Mouse (Mus musculus): ENCODE results near the gene Mov10.
A peak's percentile ranks its signal among the peaks of the same experiment; 100 is the strongest.
"Not testable (repeated sequence)": the region's sequence is repeated elsewhere in the genome, so short reads cannot be mapped to it uniquely, and the experiment has no call there.

Mov10 gene

DNA sequence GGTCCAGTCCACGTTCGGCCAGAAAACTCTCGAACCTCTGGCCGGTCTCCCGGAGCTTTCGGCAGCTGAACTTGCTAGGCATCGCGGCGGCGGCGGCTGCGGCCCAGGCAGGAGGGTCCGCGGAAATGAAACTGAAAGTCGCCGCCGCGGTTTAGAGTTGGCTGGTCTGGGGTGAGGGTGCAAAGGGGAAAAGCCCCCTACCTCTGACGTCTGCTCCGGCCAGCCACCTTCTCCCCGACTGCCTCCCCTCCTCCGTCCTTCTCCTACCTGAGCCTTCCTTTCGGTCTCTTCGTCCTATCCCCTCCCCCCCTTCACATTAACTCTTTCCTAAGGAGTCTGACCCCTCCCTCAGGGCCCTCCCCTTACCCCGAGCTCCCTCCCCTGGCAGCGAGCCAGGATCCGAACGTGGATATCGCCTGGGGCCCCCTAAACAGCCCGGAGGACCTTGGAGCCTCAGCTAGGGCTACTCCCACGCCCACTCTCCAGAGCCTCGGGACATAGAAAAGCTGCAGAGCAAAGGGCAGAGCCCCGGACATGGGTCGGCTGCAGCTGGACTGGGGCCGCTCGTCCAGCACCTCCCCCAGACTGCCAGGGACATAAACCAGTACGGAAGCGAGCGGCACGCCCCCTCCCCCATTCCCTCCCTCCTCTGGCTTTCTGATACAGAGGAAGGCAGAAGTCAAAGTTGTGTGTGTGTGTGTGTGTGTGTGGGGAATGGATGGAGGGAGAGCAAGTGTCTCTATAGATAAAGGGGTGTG, at the start of gene Mov10:
Mov10 (minus strand) TSS at position 573 of the 758 bp plus-strand sequence.
- peak; percentile 87 for DNase-seq

DNA sequence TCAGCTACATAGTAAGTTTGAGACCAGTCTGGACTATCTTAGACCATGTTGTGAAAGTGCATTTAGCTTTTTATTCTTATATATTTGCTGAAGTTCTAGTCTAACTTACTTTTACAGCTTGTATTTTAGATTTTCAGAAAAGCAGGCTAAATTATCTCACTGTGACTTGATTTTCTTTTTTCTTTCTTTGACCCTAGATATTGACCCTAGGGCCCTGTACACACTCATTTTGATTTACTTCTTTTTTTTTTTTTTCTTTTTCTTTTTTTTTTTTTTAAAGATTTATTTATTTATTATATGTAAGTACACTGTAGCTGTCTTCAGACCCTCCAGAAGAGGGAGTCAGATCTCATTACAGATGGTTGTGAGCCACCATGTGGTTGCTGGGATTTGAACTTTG, 48.3 kb upstream of the Mov10 start:
- not testable (repeated sequence) for DNase-seq

DNA sequence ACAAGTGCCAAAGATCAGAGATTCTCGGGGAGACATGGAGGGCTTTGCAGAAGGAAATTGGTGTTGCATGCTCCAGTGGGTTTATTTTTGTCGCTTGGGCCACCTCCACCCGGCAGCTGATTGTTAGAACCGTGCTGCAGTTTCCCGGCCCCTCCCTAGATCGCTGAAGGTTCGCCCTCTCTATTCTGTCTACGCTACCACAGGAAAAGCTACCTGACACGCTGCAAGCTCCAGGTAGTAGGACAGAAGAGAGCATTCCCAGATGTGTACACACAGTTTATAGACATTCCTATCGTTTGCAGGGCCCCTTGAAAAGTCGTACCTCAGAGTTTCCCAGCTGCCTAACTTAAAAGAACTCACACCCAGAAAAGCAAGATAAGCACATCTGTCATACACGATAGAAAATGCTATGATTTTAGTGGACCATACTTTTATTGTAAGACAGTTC, 47.0 kb upstream of the Mov10 start:
- no peak for DNase-seq

DNA sequence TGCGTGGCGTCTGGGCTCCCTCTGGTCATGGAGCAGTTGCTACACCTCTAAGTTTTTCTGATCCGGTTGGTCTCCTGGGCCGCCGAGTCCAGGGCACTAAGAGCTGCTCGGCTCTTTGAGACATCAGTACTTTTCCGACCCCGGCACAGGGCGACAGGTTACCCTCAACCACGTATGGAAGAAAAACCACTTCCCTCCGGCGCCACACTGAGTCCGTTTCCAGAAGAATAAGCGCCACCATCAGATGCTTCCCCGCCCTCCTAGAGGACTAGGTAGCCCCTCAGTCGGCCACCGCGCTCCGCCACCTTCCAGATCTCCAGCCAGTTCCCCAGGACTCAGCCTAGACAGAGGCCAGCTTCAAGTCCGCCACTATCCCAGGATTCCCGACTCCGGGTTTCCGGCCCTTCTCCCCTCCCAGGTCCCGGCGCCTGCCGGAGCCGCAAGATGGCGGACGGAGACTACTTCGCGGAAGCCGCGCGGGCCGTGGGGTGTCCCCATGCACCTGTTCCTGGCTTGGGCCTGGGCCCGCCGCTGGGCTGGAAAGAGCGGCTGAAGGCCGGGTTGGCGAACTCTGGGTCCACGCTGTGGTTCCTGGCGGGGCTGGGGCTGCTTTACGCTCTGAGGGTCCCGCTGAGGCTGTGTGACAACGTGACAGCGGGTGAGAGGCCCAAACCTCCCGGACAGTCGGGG, 46.4 kb upstream of the Mov10 start:
- DNase-seq, result peak; percentile 93

DNA sequence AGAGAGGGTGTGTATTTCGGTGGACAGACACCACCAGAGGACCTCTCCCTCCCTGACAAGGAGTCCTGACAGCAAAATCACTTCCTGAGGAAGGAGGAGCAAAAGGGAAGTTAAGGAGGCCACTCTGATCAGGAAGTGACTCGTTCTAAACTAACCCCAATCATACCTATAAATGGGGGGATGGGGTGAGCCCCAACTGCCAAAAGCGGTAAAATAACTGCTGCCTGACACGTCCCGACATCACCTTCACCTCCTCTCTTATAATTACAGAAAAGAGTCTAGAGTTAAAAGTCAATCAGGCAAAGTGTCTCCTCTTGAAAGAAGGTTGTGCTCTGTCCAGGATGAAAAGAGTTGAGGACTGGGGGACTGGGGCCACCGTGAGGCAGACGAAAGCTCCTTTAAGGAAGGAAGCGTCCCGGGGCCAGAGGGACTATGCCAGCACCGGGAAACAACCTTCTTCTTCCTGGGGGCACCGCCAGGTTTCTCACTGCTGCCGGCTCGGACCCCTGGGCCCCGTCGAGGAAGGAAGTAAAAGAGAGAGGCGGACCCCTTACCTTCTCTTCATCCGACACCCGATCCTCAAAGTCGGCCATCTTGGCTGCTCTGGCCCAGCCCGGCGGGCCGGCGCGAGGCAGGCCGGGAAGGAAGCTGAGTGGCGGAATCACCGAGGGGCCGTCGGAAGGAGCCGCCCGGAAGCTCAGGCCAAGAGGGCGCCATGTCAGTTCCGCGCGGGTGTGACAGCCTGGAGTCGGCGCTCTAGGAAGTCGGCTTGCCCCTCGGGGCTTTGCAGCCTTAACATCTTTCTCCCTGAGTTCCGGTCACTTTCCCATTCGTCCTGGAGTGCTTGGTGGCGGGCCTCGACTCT, 45.7 kb upstream of the Mov10 start, which contains the start of the genes St7l and Capza1:
St7l (plus strand) TSS at position 220 of the 865 bp plus-strand sequence.
Capza1 (minus strand) TSS at position 720 of the 865 bp plus-strand sequence.
- peak; percentile 94 for DNase-seq

DNA sequence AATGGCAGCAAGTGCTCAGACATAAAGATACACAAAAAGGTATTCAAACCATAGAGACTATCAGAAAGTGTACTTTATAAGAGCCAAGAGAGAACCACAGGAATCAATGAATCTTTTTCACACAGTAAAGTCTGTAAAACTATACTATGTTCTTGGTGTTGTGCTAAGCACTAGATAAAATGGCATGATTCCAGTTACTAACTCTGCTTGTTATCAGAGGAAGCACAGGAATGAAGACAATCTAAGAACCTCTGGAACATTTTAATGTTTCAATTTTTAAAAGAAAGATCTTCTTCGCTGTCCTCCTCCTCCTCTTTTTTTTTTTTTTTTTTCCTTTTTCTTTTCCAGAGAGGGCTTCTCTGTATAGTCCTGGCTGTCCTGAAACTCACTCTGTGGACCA, 40.2 kb upstream of the Mov10 start:
- no peak for DNase-seq

DNA sequence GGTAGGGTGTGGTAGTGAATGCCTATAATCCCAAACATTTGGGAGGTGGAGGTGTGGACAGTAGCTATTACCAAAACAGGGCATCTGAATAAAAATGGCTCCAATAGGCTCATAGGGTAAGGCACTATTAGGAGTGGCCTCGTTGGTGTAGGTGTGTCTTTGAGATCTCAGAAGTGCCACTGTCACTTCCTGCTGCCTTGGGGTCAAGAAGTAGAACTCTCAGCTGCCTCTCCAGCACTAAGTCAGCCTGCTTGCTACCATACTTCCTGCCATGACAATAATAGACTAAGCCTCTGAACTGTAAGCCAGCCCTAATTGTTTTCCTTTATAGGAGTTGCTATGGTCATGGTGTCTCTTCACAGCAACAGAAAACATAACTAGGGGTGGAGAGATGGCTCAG, 37.7 kb upstream of the Mov10 start:
- DNase-seq, result no peak

DNA sequence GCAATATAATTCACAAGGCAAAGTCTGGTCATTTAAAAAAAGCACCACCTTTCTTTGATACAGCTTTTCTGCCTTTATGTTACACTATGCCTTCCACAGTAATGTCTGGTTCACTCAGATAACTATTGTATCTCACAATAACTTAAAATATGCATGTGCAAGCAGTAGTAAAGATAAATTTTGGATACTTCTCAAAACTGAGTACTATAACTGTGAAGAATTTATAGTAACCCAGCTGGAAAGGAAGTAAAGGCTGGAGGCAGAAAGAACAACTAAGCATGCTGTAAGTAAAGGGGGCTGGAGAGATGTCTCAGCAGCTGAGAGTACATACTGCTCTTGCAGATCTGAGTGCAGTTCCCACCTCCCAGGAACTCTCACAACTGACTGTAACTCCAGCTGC, 36.5 kb upstream of the Mov10 start:
- DNase-seq, result no peak

DNA sequence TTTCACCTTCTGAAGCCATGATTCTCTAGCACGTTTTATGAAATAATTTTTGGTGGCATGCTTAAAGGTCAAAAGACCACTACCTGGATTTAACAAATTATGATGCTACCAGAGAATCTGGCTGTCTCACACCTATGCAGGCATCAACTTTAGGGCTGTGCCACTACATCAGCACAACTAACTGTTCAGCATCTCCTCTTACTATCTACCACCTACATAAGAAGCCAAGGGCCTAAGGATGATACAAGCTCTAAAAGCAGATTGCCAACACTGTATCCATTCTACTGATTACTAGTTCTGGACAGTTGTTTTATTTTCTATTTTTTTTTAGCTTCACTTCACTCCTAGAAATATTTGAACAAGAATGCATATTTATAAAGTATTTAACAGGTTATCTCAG, 36.1 kb upstream of the Mov10 start:
- DNase-seq, result no peak

DNA sequence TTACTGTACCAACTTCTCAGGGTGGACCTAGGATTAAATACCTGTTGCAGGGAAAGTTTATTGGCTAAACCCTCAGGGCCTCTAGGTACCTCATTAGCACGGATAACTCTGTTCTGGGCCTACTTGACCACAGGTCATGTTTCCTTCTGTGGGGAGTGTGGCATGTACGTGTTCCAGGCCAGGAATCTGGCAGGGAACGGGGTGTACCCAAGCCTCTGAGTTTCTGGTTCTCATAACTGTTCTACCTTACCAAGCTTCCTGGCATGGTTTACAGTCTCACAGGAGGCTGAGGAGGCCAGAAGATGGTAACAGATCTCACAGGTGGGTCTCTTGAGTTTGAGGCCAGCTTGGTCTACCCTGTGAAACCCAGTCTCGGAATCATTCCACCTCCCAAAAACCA, 28.2 kb upstream of the Mov10 start:
- DNase-seq, result no peak

DNA sequence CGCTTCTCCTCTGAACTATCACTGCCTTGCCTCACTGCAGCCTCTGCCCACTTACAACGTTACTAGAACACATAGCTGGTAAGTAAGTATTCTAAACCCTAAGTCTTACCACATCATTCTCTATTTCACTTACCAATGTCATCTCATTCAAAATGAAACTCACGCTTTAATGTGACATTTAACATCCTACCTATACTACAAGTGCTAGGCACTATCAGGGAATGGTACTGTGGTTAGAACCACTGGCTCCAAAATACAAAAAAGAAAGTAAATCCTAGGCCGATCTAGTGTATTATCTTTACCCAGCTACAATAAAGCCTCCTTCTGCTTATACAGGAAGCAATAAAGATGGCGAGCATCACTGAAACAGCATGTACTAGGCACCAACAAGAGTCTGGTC, 22.7 kb upstream of the Mov10 start:
- no peak for DNase-seq

DNA sequence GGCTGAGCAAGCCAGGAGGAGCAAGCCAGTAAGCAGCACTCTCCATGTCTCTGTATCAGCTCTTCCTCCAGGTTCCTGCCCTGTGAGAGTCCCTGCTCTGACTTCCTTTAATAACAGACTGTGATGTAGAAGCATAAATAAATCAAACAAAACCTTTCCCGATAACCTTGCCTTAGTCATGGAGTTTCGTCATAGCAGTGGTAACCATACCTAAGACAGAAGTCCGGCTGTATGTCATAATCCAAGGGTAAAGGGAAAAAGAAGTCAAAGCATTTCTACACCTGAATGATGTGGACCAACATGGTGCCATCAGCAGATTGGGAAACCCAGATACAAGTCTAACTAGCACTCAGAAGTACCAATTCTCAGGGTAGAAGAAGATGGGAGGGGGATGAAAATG, 17.4 kb upstream of the Mov10 start:
- DNase-seq, result no peak

DNA sequence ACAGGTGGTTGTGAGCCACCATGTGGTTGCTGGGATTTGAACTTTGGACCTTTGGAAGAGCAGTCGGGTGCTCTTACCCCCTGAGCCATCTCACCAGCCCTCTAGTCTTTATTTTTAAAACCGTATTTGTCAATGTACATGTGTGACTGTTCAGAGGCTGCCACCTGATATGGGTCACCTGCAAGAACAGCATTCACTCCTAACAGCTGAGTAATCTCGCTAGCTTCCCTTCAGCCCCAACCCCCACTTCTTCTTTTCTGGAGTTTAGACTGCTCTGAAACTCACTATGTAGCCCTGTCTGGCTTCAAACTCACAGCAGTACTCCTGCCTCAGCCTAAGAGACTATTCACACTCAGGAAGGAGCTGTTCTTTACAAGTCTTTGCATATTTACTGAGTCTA, 4.0 kb upstream of the Mov10 start:
- no peak for DNase-seq

DNA sequence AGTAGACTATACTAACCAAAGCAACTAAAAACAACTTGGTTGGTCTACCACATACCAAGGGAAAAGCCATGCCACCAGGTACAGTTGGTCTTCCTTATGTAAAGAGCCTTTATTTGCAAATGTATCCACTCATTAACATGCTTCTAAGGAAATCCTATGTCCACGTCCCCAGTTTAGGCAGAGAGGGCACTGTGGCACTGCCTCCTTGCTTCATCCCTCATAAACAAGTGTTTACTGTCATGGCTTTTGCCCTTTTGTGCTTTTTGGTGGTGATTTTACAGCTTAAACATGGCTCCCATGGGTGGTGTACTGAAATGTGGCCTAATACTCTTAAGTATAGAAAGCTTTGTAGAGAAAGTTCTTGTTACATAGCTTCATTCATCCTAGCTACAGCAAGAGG, 2.1 kb upstream of the Mov10 start:
- no peak for DNase-seq

DNA sequence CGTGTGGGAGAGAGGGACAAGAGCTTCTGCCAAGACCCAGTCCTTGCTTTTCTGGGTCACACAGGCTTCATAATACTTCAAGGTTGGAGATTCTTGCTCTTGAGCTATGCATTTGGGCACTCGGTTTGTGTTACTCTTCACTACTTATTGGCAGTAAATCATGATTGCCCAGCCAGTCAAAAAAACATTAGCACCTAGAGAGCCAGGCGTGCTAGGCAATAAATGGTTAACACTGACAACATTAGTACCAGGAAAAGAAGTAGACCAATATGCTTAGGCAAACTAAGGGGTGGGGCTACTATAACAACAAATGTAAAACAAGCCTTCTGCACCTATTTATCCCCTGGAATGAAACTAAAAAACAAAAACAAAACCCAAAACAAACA, 379 bp upstream of the Mov10 start:
- no peak for DNase-seq

DNA sequence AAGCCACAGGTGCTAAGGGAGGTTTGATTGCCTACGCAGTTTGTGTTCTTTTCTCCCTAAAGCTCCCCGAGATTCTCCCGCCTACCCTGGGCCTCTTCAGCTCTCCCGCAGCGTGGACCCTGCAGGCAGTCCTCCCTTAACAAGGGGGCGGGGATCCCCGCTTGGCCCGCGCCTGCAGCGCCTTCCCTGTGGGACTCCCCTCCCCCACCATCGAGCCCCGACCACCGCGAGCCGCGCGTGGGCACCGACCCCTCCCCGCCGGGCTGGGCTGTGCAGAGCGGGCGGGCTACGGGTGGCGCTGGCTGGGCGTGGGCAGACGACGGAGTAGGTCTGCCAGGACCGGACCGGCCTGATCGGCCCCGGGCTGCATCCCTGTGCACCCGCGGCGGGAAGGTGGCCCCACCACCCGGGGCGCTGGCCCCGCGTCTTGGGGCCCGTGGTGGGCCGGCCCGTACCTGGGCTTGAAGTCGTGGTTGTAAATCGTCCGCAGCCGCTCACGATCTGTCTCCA, 827 bp downstream of the Mov10 start:
- DNase-seq, result peak; percentile 77

DNA sequence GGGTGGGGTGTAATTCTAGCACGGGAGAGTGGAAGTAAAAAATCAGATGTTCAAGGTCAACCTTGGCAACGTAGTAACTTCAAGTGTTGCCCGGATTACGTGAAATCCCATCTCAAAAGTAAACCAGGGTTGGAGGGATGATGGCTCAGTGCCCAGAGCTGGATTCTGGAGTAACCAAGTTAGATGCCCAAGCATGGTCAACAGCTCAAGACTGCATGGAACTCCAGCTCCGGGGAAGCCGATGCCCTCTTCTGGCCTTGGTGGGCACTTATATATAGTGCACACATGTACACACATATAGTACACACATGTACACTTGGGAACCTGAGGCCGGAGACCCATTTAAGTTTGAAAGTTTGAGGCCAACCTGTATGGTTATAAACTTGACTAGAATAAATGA, 2.2 kb downstream of the Mov10 start:
- DNase-seq, result no peak

DNA sequence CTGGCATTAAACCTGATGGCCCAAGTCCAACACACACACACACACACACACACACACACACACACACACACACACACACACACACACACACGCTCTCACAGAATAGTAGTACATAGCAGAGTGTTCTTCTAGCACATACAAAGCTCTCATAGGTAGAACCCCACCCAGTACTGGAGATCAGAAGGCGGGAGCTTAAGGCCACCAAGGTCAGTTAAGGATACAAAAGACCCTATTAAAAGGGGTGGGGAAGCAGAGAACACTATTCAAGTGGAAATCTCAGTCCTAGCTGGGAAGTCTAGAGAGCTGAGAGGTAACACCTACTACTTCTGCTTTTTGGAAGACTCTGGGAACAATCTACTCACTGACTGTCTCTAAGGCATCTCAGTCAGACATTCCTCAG, 3.0 kb downstream of the Mov10 start:
- no peak for DNase-seq

DNA sequence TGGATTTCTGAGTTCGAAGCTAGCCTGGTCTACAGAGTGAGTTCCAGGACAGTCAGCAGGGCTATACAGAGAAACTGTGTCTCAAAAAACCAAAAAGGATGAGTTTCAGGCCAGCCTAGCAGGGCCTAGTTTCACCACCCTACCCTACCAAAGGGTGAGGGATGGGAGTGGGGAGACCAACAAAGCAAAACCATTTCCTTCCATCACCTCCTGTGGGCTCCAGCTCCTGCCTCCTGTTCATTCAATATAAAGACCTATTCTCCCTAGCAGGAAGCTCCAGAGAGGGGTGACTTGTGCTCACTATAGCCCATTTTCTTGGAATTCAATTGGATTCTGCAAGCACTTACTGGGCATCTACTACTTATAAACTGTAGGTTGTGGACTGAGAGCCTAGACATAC, 3.6 kb downstream of the Mov10 start:
- no peak for DNase-seq

DNA sequence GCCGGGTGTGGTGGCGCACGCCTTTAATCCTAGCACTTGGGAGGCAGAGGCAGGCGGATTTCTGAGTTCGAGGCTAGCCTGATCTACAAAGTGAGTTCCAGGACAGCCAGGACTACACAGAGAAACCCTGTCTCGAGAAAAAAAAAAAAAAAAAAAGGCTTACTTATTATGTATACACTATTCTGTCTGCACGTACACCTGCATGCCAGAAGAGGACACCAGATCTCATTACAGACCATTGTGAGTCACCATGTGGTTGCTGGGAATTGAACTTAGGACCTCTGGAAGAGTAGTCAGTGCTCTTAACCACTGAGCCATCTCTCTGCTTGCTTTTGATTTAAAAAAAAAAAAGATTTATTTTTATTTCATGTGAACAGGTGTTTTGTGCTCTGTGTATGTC, 5.1 kb downstream of the Mov10 start:
- not testable (repeated sequence) for DNase-seq

DNA sequence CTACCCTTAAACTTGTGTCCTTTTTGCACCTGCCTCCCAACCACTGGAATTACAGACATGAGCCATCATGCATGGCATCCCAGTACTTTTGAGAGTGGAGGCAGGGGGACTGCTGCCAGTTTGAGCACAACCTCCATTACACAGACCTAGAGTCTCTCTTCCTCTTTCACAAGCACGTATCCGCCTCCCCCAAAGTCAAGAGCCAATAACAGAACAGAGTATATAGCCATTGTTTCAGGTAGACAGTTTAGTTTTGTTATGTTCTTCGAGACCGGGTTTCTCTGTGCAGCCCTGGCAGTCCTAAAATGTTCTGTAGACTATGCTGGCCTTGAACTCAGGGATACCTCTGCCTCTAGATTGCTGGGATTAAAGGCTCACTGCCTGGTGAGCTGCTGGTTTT, 6.1 kb downstream of the Mov10 start:
- no peak for DNase-seq

DNA sequence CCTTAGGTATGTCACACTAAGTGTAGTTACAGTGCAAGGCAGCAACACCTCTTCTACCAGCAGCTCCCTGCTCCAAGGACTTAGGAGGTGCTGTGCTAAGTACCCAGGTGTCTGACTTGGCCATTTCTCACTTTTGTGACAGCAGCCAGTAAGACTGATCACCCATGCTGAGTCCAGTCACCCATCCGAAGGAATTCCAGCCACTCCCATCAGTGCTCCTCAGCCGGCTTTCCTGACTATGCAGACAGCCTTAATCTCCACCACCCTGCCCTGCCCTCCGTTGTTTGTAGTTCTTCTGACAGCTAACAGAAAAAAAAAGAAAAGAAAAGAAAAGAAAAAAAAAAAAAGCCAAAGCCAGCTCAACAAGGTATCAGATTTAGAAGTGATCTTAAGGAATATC, 6.6 kb downstream of the Mov10 start:
- no peak for DNase-seq

DNA sequence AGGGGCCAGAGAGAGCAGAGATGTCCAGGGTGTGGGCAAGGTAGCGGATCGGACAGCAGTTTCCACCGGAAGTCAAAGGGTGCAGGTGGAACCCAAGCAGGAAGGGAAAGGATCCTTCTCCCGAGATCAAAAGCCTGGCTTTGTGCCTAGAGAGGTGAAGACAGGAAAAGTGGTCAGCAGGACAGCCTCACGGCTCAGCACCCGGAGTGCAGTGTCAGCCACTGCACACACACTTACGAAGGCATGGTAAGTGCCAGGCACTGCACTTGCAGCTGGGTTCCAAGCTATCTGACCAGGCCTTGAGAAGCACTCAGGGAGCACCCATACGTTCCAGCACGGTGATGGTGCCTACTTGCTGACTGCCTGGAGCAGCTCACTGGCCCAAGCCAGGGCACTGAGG, 12.8 kb downstream of the Mov10 start:
- DNase-seq, result no peak
